Mouse (Mus musculus) cerebellum, postnatal 10 days (tissue): Measurements from ENCODE around the gene Cela1.

ENCODE experiments used
- DNase-seq, 2 experiments: peaks; one replicate each; pipeline ENCODE4 v3.0.0; 2021; ENCODE audit warnings: mixed read lengths in 2 of 2

Cela1 gene

DNA sequence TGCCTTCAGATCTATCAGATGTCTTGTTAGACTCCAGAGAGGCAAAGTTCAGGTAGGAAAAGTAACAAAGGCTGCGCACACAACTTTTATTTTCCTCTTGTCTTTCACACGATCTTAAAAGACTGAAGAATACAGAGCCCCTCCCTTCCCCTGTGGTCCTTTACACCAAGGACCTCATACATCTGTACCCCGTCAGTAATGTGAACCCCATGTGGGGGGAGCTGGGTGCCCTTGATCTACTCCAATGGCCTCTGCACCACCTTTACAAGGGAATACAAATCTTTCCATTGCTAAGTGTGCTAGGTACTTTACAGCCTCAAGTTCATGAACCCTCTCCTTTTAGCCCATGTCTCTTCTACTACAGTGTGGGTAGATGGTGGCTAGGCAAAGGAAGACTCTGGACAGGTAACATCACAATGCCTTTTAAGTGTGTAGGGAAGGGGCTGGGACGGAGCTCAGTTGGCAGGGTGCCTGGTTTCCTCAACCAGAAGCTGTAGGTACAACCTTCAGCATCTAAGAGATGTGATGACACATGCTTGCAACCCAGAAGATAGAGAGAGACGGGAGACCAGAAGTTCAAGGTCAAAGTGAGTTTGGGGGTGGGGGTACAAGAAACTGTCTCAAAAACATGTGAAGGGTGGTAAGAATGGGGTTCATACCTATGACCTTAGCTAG lies 19.7 kb downstream of the Cela1 start:
- DNase-seq: no peak

- DNase-seq: no peak
These were observed 20.3 kb downstream of the Cela1 start for GRCm38 (mm10) chr15:100667420-100667819.

- DNase-seq: no peak
These were observed 20.9 kb downstream of the Cela1 start for GRCm38 (mm10) chr15:100666851-100667250.

GRCm38 (mm10) chr15:100666219-100666696 lies 21.5 kb downstream of the Cela1 start:
- DNase-seq: no peak

DNA sequence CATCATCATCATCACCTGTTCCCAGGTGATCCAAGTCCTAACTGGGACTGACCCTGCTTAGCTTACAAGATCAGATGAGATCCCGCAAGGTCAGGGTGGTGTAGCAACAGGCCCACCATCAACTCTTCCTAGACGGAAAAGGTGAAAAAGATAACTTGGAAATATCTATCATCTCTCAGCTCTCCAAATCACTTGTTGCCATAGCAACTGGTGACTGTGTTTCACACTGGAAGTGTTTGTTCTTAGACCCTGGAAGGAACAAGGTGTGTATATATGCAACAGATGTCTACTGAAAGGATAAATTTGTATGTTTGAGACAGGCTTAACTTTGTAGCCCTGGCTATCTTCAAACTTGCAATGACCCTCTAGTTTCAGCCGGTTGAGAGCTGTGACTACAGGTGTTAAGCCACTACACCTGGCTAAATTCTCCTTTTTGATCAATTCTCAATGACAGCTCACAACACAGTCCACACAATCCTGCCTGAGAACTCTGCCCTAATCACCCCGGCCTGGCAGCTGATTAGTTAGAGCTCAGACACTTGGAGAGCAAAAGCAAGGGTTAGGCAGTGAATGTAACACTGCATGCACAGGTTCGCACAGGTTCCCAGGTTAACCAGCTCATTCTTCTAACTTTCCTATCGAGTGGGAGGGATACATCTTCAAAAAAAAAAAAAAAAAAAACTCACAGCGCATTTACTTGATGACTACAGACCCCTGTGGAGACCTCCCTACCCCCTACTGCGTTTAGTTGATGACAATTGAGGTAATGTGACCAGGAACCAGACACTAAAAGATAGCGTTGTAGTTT lies 22.1 kb downstream of the Cela1 start:
- no peak for DNase-seq

- DNase-seq: no peak
These were observed 22.9 kb downstream of the Cela1 start for GRCm38 (mm10) chr15:100664813-100665274.

GRCm38 (mm10) chr15:100660805-100661204 lies 26.9 kb downstream of the Cela1 start:
- no peak for DNase-seq

- peak; percentile 71 to 75 for DNase-seq
These were observed 27.4 kb downstream of the Cela1 start for GRCm38 (mm10) chr15:100660306-100660705.

GRCm38 (mm10) chr15:100655201-100655600 lies 32.5 kb downstream of the Cela1 start:
- no peak for DNase-seq

DNA sequence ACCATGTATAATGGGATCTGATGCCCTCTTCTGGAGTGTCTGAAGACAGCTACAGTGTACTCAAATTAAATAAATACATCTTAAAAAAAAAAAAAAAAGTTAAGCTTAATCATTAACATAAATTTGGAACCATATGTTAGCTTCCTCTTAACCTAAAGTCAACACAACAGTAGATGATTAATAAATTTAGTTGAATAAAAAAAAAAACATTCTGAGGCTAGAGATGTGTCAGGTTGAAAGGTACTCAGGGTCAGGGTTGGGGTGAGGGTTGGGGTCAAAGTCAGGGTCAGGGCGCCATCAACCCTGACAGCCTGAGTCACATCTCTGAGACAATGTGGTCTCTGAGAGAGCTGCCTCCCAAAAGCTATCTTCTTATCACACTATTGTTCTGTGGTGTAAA lies 33.5 kb downstream of the Cela1 start:
- DNase-seq: no peak

DNA sequence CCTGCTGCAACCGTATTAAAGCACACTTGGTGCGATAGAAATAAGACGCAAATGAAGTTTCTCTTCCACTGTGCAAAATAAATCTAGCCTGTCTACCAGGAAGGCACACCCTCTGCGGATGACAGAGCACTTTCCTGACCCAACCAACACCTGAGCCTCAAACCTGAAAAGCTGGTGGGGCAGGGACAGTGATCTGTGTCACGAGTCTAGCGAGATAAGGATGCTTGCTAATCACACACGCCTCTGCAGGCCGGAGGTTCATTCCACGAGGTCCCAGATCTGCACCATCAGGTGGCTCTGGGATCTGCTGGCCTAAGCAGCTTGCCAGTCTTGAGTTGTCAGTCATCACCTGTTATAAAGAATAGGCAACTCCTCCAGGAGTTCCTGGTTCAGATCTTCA lies 36.1 kb downstream of the Cela1 start:
- DNase-seq: no peak

DNA sequence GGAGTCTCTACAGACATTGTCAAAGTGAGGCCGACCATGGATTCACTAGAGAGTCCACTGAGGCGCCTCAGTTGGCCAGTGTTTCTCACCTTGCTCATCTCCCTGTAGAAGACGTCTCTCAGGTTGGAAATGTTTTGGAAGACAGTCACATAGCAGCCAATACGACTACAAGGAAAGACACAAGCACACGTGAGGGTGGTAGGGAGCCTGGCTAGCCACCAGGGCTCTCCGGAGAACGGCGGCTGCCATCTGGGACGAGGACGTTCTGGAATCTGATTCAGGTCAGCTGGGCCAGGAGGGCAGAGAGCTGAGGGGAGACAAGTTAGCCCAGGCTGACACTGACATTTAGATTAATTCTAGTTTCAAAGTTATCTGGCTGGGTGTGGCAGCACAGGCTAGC lies 37.6 kb downstream of the Cela1 start:
- peak; percentile 50 to 51 for DNase-seq

DNA sequence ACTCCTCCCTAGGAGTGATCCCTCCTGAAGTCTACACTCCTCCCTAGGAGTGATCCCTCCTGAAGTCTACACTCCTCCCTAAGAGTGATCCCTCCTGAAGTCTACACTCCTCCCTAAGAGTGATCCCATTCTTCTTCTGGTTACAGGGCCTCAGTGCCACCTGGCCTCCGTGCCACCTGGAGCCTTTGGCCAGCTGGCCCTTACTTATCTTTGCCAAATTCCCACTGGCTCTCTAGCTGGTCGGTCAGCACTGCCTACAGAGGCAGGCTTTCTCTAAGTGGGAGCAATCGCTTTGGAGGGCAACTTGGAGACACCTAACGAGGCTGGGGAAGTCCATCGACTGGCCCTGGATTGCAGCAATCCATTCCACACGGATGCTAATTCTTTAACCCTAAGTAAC lies 41.6 kb downstream of the Cela1 start:
- DNase-seq: peak; percentile 36 to 48

DNA sequence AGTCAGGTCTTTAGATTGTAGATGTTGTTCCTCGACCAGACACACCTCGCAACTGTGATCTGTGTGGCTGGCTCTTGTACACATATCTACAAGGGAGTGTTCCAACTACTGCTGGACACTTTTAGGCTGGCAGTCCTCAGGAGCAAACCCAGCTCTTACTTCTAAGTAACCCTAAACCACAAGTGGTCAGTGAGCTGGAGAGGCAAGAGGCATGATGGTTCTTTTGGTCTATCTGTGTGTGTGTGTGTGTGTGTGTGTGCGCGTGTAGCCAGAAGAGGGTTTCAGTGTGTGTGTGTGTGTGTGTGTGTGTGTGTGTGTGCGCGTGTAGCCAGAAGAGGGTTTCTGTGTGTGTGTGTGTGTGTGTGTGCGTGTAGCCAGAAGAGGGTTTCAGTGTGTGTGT lies 45.3 kb downstream of the Cela1 start:
- DNase-seq: no peak

DNA sequence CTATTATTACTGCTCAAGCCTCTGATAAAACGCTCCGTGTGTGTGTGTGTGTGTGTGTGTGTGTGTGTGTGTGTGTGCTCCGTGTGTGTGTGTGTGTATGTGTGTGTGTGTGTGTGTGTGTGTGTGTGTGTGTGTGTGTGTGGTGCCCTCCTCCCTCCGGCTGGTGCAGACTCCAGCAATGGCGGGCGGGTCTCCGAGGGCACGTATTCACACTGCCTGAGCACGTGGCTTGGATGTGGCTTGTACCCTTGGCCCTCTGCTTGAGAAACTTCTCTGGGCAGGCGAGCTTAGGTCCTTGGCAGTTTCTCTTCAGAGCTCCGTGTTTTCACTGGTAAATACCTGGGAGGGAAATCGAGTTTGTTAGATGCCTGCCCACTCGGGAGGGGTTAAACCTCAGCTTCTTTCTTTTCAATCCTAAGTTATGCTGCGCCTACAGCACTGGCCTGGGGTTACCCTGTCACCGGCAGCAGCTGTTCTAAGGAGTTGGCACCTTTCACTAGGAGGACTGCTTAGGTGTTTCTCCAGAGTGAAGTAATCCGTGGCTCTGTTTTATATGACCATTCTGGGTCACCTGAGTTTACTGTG lies 46.4 kb downstream of the Cela1 start:
- no peak for DNase-seq

DNA sequence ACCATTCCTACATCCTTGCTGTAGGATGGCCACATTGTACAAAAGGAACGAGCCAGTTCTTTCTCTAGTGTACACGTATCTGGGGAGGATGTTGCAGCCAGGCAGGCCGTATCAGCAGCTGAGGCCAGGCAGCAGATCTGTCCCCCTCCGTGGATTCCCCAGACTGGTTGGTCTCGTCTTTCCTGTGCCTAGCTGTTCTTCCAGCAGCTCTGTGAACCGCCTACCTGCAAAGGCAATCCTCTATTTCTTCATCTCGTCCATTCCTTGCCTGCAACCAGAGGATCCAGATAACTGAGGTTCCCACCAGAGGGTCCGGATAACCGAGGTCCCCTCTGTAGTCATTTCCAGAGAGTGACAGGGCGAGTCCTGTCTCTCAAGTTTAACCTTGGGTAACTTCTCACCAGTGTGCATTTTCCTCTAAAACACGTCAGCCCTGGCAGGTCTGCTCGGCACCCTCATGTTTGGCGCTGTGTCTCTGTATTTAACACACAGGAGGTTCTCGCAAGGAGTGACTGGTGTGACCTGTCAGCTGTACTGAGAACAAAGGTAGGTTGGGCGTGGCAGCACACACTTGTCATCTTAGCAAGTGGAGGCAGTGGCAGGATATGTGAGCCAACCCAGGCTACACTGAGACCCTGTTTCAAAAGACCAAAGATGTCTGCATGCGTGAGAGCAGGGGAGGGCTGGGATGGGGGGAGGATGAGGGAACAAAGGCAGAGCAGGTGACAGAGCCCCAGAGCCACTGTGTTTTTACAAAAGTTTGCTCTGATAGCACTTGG lies 47.6 kb downstream of the Cela1 start:
- DNase-seq: no peak

GRCm38 (mm10) chr15:100637661-100638060 lies 50.1 kb downstream of the Cela1 start:
- DNase-seq: peak; percentile 37 to 38

DNA sequence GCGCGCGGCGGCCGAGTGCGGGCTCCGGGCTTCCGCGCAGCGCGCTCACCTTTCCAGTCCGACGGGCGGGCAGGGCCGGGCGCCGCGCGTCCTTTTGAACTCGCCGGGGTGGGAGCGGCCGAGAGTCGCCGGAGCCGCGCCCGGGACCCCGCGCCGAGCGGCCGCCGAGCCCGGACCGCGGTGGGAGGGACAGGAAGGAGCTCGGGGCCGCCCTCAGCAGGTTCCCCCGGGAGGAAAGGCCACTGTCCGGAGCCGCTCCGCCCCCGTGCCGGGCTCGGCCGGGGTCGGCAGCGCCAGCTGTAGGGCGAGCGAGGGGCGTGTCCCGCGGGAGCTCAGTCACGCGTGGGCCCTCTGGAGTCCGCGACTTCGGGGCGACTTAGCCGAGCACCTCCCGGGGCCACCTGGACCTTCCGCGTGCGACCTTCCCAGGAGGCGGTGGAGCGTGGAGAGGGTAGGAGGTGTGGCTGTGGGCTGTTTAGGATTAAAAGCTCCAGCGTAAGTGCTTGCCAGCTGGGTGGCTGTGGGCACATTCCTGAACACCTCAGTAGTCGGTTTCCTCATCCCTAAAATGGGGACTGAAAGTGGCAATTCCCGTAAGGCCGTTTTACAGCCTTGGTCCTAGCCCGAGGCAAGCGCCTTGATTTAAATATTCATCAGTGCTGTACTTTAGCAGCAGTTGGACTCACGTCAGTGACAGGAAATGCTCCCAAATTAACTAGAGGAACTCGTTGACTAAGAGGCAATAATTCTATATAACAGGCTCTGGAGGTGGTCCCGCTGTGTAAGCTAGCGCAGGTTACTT lies 50.8 kb downstream of the Cela1 start, which contains the start of gene Smagp:
Smagp (minus strand) TSS at position 241 of the 802 bp plus-strand sequence.
- no peak for DNase-seq

DNA sequence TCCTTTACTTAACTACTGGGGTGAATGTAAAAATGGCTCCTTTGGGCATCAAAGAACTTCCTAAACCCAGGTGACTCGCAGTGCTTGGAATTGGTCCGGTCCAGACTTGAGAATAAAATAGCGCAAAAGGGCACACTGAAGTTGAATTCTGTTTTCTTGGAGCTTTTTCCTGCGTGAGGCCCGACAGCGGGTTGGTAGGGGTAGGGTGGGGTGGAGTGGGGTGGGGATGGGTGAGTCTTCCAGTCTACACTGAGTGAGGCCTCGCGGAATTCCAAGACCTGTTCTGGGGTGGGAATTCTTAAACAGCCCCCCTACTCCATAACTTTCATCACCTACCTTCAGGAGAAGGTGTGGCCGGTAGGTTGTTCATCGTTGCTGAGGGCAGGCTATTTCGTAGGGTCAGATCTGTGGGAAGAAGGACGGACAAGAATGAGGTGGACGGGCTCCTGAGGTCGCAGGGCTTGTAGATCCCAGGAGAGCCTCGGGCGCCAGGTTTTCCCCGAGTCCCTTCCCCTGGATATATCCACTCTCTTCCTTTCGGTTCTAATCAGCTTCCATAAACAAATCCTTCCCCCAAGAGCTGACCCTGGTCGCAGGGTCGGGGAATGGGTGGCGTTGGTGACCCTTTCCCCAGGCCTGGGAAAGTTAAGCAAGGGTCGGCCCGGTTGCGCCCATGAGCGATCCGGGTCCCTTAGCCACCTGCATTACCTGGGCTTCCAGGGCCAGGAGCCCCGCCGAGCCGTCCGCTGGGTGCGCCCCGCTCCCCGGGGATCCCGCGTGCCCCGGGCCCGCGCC lies 51.7 kb downstream of the Cela1 start:
- no peak for DNase-seq

DNA sequence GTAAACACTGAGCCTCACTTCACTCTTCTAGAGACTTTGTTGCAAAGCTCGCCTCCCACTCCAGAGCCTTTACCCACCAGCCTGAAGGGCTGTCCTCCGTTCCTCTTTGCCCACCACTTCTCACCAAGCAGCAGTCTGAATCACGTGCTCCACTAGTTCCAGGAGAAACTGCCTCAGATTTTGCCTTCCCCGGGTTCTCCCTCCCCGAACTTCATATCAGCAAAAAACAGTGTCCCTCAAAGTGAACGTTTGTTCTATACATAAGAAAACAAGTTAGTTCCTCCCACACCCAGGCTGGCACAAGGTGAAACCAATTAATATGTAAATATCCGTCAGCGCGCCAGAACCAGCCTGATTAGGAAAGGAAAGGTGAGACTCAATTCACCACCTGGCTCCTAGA lies 52.5 kb downstream of the Cela1 start:
- no peak for DNase-seq

DNA sequence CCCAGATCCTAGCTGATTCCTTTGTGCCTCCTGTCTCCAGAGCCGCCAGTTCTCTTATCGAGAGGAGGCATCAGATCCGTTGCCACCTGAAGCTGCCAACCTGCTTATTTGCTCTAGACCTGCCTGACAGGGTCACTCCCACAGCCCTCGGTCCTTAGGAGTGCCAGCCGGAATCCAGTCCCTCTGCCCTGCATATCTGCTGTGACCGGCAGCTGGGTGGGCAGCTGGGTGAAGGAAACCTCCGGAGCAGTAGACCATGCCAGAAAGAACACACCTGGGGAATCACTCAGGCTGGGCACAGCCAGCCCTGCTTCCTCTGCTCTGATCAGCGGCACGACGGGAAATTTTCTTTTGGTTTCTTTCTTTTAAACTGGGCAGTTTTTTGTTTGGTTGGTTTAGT lies 54.4 kb downstream of the Cela1 start:
- DNase-seq: no peak
